Mouse (Mus musculus): ENCODE measurements around the gene B4galt5. TPM values are rescaled to one million over a fixed set of nuclear protein-coding genes. Genes with fewer than 3 reads are reported as not detected.

B4galt5 gene
- polyA plus RNA-seq, 2 experiments: 2.3 TPM

DNA sequence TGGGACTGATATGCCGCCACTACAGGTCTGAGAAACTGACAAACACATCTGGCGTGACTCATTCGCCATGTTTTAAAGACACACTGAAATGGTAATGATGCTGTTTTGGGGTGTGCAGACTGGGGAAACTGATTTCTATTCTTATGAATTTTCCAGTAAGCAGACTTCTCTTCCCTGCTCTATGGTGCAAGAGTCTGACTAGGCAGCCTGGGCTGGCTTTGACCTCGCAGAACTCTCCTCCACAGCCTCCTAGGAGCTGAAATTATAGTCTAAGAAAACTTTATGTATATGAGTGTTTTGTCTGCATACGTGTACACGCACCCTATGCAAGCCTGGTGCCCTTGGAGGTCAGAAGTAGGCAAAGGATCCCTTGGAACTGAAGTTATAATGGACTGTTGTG is 45.2 kb downstream of the B4galt5 start:
- H3K4me3 ChIP-seq (ENCODE audit: insufficient read depth in 1 of 2, low read depth in 2 of 2, low read length in 2 of 2): no peak overlapping the region
- H3K27ac ChIP-seq: no peak overlapping the region
- H3K4me1 ChIP-seq (replicated peaks; ENCODE audit: control insufficient read depth in 2 of 2, insufficient read depth in 2 of 2, low read length in 1 of 2): peaks cover 0 to 12% of the 10 kb centered on the region in 2 experiments; a peak in 2 of 4 replicates
- H3K27me3 ChIP-seq (ENCODE audit: control insufficient read depth, insufficient read depth, low read length): no peaks in the 10 kb centered on the region
- WGBS (ENCODE audit: insufficient replicate concordance): 77% methylated on average over 6 of the region's 6 CpGs
- H3K4me2 ChIP-seq (ENCODE audit: low read depth): no peak overlapping the region
- TF ChIP-seq EP300 (IDR thresholded peaks at IDR 0.05; ENCODE audit: low read depth) (no peak), CTCF (IDR thresholded peaks at IDR 0.05; ENCODE audit: low read depth) (no peak)
- no peaks in the 10 kb centered on the region for H3K9me3 ChIP-seq (ENCODE audit: control insufficient read depth, low read length)
- H3K9ac ChIP-seq (replicated peaks): no peak overlapping the region
- DNase-seq (ENCODE audit: low read depth in 3 of 3, low spot score in 3 of 3): no peak
- no peak for ATAC-seq (ENCODE audit: insufficient read depth)
- no peaks in the 10 kb centered on the region; the same call in 1 of the 2 replicates for H3K36me3 ChIP-seq (replicated peaks; ENCODE audit: control insufficient read depth, insufficient read depth, low read depth)

DNA sequence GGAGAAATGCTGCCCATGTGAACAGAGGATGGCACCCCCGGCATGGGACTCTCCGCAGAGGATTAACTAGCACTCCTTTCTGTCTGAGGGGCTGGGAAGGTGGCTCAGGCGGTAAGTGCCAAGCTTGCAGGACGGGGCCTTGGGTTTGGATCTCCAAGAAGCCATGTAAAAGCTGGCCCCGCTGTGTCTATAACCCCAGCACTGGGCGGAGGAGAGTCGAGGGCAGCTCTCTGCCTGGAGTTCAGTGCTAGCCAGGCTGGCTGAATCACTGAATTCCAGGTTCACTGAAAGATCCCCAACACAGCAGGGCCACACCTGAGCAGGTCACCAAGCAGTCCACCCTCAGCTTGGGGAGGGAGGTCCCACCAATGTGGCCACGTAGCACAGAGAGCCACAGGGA is 45.8 kb downstream of the B4galt5 start:
- Histone ChIP-seq H3K9ac (replicated peaks) (no peak overlapping the region), H3K27me3 (ENCODE audit: control insufficient read depth, insufficient read depth, low read length) (no peaks in the 10 kb centered on the region), H3K4me1 (replicated peaks; ENCODE audit: control insufficient read depth in 2 of 2, insufficient read depth in 2 of 2, low read length in 1 of 2) (peaks cover 0 to 13% of the 10 kb centered on the region in 2 experiments; a peak in 2 of 4 replicates), H3K9me3 (ENCODE audit: control insufficient read depth, low read length) (no peaks in the 10 kb centered on the region), H3K27ac (no peak overlapping the region), H3K4me3 (ENCODE audit: insufficient read depth in 1 of 2, low read depth in 2 of 2, low read length in 2 of 2) (no peak overlapping the region), H3K36me3 (replicated peaks; ENCODE audit: control insufficient read depth, insufficient read depth, low read depth) (no peaks in the 10 kb centered on the region; the same call in 1 of the 2 replicates), H3K4me2 (ENCODE audit: low read depth) (no peak overlapping the region)
- 84% methylated on average over 8 of the region's 8 CpGs for WGBS (ENCODE audit: insufficient replicate concordance)
- DNase-seq (ENCODE audit: low read depth in 3 of 3, low spot score in 3 of 3) (no peak), ATAC-seq (ENCODE audit: insufficient read depth) (no peak)
- TF ChIP-seq EP300 (IDR thresholded peaks at IDR 0.05; ENCODE audit: low read depth) (no peak), CTCF (IDR thresholded peaks at IDR 0.05; ENCODE audit: low read depth) (no peak)

DNA sequence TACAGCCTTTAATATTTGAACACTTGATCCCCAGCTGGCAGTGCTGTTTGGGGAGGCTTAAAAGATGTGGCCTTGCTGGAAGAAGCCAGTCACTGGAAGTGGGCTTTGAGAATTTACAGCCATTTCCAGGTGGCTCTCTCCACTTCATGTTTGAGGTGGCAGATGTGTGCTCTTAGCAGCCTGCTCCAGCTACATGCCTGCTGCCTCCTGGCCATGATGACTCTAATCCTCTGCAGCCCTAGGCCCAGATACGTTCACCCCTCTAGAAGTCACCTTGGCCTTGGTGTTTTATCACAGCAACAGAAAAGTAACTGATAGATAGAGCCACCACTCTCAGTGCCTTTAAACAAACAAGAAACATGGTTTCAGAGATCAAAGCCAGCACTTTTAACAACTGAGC is 46.3 kb downstream of the B4galt5 start:
- TF ChIP-seq CTCF (IDR thresholded peaks at IDR 0.05; ENCODE audit: low read depth): no peak
- H3K4me1 ChIP-seq (replicated peaks; ENCODE audit: control insufficient read depth in 2 of 2, insufficient read depth in 2 of 2, low read length in 1 of 2): peaks cover 0 to 13% of the 10 kb centered on the region in 2 experiments; a peak in 2 of 4 replicates
- no peak for ATAC-seq (ENCODE audit: insufficient read depth)
- no peak overlapping the region for H3K4me3 ChIP-seq (ENCODE audit: insufficient read depth in 1 of 2, low read depth in 2 of 2, low read length in 2 of 2)
- no peak overlapping the region for H3K27ac ChIP-seq
- H3K9me3 ChIP-seq (ENCODE audit: control insufficient read depth, low read length): no peaks in the 10 kb centered on the region
- no peaks in the 10 kb centered on the region; the same call in 1 of the 2 replicates for H3K36me3 ChIP-seq (replicated peaks; ENCODE audit: control insufficient read depth, insufficient read depth, low read depth)
- no peaks in the 10 kb centered on the region for H3K27me3 ChIP-seq (ENCODE audit: control insufficient read depth, insufficient read depth, low read length)
- DNase-seq (ENCODE audit: low read depth in 3 of 3, low spot score in 3 of 3): no peak
- H3K4me2 ChIP-seq (ENCODE audit: low read depth): no peak overlapping the region
- 65% methylated on average over 1 of the region's 1 CpGs for WGBS (ENCODE audit: insufficient replicate concordance)
- H3K9ac ChIP-seq (replicated peaks): no peak overlapping the region

DNA sequence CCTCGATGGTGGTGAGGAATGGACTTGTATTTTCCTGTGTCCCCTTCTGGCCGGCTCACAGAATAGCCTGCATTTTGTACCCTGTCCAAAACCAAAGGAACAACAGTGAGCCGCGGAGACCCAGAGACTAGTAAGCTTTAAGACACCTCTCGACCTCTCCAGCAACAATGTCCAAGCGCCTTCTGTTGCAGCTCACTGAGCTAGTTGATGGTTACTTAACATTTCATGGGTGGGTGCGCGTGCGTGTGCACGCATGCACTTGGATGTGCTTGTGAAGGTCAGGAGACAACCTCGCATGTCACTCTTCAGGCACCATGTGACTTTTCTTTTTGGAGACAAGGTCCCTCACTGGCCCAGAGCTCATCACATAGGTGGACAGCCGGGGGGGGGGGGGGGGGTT is 47.0 kb downstream of the B4galt5 start:
- Histone ChIP-seq H3K4me3 (ENCODE audit: insufficient read depth in 1 of 2, low read depth in 2 of 2, low read length in 2 of 2) (no peak overlapping the region), H3K27ac (no peak overlapping the region), H3K9me3 (ENCODE audit: control insufficient read depth, low read length) (no peaks in the 10 kb centered on the region), H3K4me1 (replicated peaks; ENCODE audit: control insufficient read depth in 2 of 2, insufficient read depth in 2 of 2, low read length in 1 of 2) (peaks cover 0 to 13% of the 10 kb centered on the region in 2 experiments; a peak in 2 of 4 replicates), H3K4me2 (ENCODE audit: low read depth) (no peak overlapping the region), H3K36me3 (replicated peaks; ENCODE audit: control insufficient read depth, insufficient read depth, low read depth) (no peaks in the 10 kb centered on the region; the same call in 1 of the 2 replicates), H3K27me3 (ENCODE audit: control insufficient read depth, insufficient read depth, low read length) (no peaks in the 10 kb centered on the region), H3K9ac (replicated peaks) (no peak overlapping the region)
- 82% methylated on average over 12 of the region's 12 CpGs for WGBS (ENCODE audit: insufficient replicate concordance)
- no peak for DNase-seq (ENCODE audit: low read depth in 3 of 3, low spot score in 3 of 3)
- ATAC-seq (ENCODE audit: insufficient read depth): no peak
- TF ChIP-seq EP300 (IDR thresholded peaks at IDR 0.05; ENCODE audit: low read depth) (no peak), CTCF (IDR thresholded peaks at IDR 0.05; ENCODE audit: low read depth) (no peak)

DNA sequence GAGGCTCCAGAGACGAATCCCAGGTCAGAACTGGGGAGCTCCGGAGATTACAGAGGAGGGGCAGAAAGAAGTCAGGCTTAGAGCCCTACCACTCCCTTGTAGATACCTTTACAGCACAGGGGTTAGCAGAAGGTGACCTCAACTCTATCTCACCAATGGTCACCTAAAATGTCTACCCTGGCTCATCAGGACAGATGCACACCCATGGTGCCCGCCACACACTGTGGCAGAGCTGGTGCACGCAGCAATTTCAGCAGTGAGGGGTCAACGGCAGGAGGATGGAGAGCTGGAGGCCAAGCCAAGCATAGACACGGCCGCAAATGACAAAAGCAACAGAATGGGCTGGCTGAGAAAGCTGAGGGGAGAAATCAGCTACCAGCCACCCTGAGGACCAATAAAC is 47.4 kb downstream of the B4galt5 start:
- ATAC-seq (ENCODE audit: insufficient read depth): no peak
- Histone ChIP-seq H3K9ac (replicated peaks) (no peak overlapping the region), H3K36me3 (replicated peaks; ENCODE audit: control insufficient read depth, insufficient read depth, low read depth) (no peaks in the 10 kb centered on the region; the same call in 1 of the 2 replicates)

More for the DNA sequence above, 47.4 kb downstream of the B4galt5 start:
- Histone ChIP-seq H3K4me2 (ENCODE audit: low read depth) (no peak overlapping the region), H3K4me3 (ENCODE audit: insufficient read depth in 1 of 2, low read depth in 2 of 2, low read length in 2 of 2) (no peak overlapping the region), H3K27ac (no peak overlapping the region), H3K4me1 (replicated peaks; ENCODE audit: control insufficient read depth in 2 of 2, insufficient read depth in 2 of 2, low read length in 1 of 2) (peaks cover 0 to 13% of the 10 kb centered on the region in 2 experiments; a peak in 2 of 4 replicates), H3K27me3 (ENCODE audit: control insufficient read depth, insufficient read depth, low read length) (no peaks in the 10 kb centered on the region), H3K9me3 (ENCODE audit: control insufficient read depth, low read length) (no peaks in the 10 kb centered on the region)
- no peak for DNase-seq (ENCODE audit: low read depth in 3 of 3, low spot score in 3 of 3)
- 84% methylated on average over 7 of the region's 7 CpGs for WGBS (ENCODE audit: insufficient replicate concordance)
- TF ChIP-seq EP300 (IDR thresholded peaks at IDR 0.05; ENCODE audit: low read depth) (no peak), CTCF (IDR thresholded peaks at IDR 0.05; ENCODE audit: low read depth) (no peak)
